Mouse (Mus musculus): ENCODE measurements at regions not wholly inside any gene's neighbourhood (a gene's known extent, or its start where the extent isn't known, plus 50 kb on each side); places are given as distances from the start of the nearest gene placed in this dataset.
A peak's percentile ranks its signal among the peaks of the same experiment; 100 is the strongest.

DNA sequence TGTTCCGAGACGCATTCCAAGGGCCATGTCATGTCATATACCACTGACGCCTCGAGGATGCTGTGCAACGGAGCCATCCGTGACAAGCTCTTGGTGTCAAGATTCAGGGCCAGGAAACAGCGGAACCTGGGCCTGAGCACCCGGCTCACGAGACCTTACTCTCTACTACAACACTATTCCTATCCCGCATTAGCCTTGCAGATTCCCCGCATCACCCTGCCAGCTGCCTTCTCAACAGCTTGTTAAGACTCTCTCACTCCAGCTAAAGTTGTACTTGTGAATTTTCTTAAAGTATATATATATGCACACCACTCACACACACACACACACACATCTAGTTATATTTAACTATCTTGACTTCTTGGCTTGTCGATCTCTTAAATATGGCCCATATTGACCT is 236.4 kb upstream of the Noct start:
- peaks cover 14% of the 10 kb centered on the region for H3K4me1 ChIP-seq (replicated peaks; ENCODE audit: control insufficient read depth, insufficient read depth, low read length)
- ATAC-seq (ENCODE audit: low read depth) = no peak
- no peaks in the 10 kb centered on the region for H3K9me3 ChIP-seq (ENCODE audit: control insufficient read depth, low read length)
- H3K36me3 ChIP-seq (ENCODE audit: control insufficient read depth, insufficient read depth, low read length) = no peaks in the 10 kb centered on the region
- H3K4me3 ChIP-seq (ENCODE audit: low read length) = no peak overlapping the region
- WGBS = 79% methylated on average over 12 of the region's 12 CpGs
- no peaks in the 10 kb centered on the region for H3K27me3 ChIP-seq (ENCODE audit: control insufficient read depth, insufficient read depth, low read depth, low read length)
- no peak overlapping the region for H3K9ac ChIP-seq (ENCODE audit: low read length)
- H3K27ac ChIP-seq (ENCODE audit: low read length) = no peak overlapping the region
- H3K4me2 ChIP-seq (ENCODE audit: low read depth, low read length) = no peak overlapping the region

DNA sequence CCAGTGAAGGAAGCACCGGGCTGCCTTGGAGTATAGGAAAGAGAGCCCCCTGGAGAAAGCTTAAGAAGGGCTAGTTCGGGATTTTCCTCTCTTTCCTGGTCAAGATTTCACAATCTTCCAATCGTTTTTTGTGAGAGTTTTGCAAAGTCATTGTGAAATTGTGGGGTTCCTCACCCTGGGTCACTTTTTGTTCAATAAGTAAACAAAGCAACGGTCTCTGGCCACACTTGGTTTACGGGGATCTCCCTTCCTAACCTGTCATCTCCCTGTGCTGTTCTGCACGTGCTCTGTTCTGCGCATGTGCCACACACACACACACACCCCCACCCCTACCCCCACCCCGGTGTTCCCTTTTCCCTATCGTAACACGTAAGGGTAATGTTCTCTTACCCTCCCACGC is 233.4 kb upstream of the Noct start:
- H3K4me2 ChIP-seq (ENCODE audit: low read depth, low read length) = no peak overlapping the region
- H3K9me3 ChIP-seq (ENCODE audit: control insufficient read depth, low read length) = no peaks in the 10 kb centered on the region
- H3K27ac ChIP-seq (ENCODE audit: low read length) = no peak overlapping the region
- H3K36me3 ChIP-seq (ENCODE audit: control insufficient read depth, insufficient read depth, low read length) = no peaks in the 10 kb centered on the region
- WGBS = 71% methylated on average over 11 of the region's 11 CpGs
- ATAC-seq (ENCODE audit: low read depth) = no peak
- H3K4me3 ChIP-seq (ENCODE audit: low read length) = no peak overlapping the region
- H3K9ac ChIP-seq (ENCODE audit: low read length) = no peak overlapping the region
- no peaks in the 10 kb centered on the region for H3K27me3 ChIP-seq (ENCODE audit: control insufficient read depth, insufficient read depth, low read depth, low read length)
- peaks cover 8% of the 10 kb centered on the region; the same call in 1 of the 2 replicates for H3K4me1 ChIP-seq (replicated peaks; ENCODE audit: control insufficient read depth, insufficient read depth, low read length)

DNA sequence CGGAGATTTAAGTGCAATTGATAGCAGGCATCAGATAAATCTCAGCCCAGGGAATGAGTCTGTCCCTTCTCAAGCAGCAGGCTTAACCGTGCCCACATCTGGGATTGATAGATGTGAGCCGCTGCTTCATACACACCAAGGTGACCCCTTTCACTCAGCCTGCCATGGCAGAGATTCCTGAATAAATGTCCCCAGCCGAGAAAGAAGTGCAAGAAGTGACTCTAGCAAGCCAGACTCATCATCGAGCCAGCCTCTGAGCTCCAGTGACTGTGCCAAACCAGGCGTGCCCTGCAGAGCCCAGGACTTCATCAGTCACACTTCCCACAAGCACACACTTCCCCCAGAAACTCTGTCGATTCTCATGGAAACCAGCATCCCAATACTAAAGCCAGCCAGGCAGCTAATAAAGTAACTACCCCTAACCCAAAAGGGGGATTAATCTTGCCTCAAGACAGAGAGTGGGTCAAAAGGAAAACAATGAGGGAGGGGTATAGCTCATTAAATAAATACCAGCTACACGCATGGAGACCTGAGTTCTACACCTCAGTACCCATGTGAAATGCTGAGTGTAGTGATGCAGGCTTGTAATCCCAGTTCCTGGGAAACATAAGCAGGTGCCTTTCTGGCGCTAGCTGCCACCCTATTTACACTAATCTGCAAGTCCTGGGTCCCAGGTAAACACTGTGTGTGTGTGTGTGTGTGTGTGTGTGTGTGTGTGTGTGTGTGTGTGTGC is 231.5 kb upstream of the Noct start:
- H3K27ac ChIP-seq (ENCODE audit: low read length) = no peak overlapping the region
- no peak overlapping the region for H3K9ac ChIP-seq (ENCODE audit: low read length)
- no peak for ATAC-seq (ENCODE audit: low read depth)

DNA sequence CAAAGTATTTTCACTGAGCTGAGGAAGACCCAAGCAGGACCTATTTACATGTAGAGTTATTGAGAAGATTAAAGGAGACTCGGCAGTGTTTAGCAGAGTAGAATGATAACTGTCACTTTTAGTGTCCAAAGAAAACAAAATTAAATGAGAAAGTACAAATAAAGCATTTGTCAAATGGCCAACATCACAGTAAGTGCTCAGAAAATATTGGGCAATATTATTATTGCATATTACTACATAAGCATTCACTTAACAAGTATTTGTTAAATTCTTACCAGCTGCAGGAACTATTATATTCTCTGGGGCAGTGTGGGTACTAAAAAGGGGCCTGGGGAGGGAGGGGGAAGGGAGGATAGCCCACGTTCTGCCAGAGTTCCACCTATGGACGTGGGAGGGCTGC is 224.5 kb upstream of the Noct start:
- ATAC-seq (ENCODE audit: low read depth) = peak; percentile 43
- H3K9ac ChIP-seq (ENCODE audit: low read length) = no peak overlapping the region
- no peak overlapping the region for H3K4me3 ChIP-seq (ENCODE audit: low read length)
- no peaks in the 10 kb centered on the region for H3K36me3 ChIP-seq (ENCODE audit: control insufficient read depth, insufficient read depth, low read length)
- H3K27me3 ChIP-seq (ENCODE audit: control insufficient read depth, insufficient read depth, low read depth, low read length) = no peaks in the 10 kb centered on the region
- 0 out of 2 replicates have a peak, but pooled peaks cover 2% of the 10 kb centered on the region for H3K4me1 ChIP-seq (replicated peaks; ENCODE audit: control insufficient read depth, insufficient read depth, low read length)
- H3K27ac ChIP-seq (ENCODE audit: low read length) = no peak overlapping the region
- WGBS = 42% methylated on average over 3 of the region's 3 CpGs
- H3K4me2 ChIP-seq (ENCODE audit: low read depth, low read length) = no peak overlapping the region
- H3K9me3 ChIP-seq (ENCODE audit: control insufficient read depth, low read length) = no peaks in the 10 kb centered on the region

More for the DNA sequence above, 231.5 kb upstream of the Noct start:
- Histone ChIP-seq H3K27me3 (ENCODE audit: control insufficient read depth, insufficient read depth, low read depth, low read length) (no peaks in the 10 kb centered on the region), H3K4me2 (ENCODE audit: low read depth, low read length) (no peak overlapping the region), H3K4me3 (ENCODE audit: low read length) (no peak overlapping the region), H3K4me1 (replicated peaks; ENCODE audit: control insufficient read depth, insufficient read depth, low read length) (peaks cover 8% of the 10 kb centered on the region; the same call in 1 of the 2 replicates), H3K9me3 (ENCODE audit: control insufficient read depth, low read length) (no peaks in the 10 kb centered on the region), H3K36me3 (ENCODE audit: control insufficient read depth, insufficient read depth, low read length) (no peaks in the 10 kb centered on the region)
- 43% methylated on average over 9 of the region's 9 CpGs for WGBS

DNA sequence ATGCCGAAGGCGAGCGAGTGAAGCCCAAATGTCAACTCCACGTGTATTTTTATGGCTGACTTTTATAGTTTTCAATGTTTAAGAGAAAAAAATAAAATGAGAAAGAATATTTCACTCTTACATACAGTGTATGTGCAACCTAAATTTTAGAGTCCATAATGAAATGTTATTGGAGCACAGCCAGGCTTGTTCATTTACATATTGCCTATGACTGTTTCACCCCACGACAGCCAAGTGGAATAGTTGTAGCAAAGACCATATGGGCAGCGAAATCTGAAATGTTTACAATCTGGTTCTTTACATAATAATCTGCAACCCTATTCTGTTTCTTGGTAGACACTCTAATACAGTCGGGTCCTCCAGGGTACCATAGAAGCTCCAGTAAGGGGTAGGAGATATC is 223.3 kb upstream of the Noct start:
- ATAC-seq (ENCODE audit: low read depth) = peak; percentile 56; the same call in 1 of the 2 replicates

DNA sequence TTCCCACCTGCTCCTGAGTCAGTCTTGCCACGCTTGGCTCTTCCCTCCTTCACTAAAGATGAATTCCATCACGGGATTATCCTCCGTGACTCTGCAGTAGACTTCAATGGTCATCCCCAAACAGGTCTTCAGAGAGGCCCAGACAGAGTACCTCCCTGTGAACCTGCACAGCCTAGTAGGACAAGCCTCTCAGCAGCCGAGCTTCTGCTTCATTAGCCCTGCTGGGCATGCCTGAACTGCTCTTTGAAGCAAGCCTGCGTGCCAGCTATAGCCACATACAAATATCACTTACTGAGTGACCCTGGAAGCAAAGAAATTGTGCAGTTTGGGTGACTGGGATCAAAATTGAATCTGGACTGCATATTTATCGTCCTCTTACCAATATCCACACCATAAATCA is 221.6 kb upstream of the Noct start:
- Histone ChIP-seq H3K4me1 (replicated peaks; ENCODE audit: control insufficient read depth, insufficient read depth, low read length) (peaks cover 7% of the 10 kb centered on the region; the same call in 1 of the 2 replicates), H3K4me3 (ENCODE audit: low read length) (no peak overlapping the region), H3K36me3 (ENCODE audit: control insufficient read depth, insufficient read depth, low read length) (no peaks in the 10 kb centered on the region), H3K27ac (ENCODE audit: low read length) (no peak overlapping the region), H3K27me3 (ENCODE audit: control insufficient read depth, insufficient read depth, low read depth, low read length) (no peaks in the 10 kb centered on the region), H3K9ac (ENCODE audit: low read length) (no peak overlapping the region), H3K9me3 (ENCODE audit: control insufficient read depth, low read length) (no peaks in the 10 kb centered on the region), H3K4me2 (ENCODE audit: low read depth, low read length) (no peak overlapping the region)
- WGBS = 78% methylated on average over 6 of the region's 6 CpGs
- ATAC-seq (ENCODE audit: low read depth) = no peak

More for the DNA sequence above, 223.3 kb upstream of the Noct start:
- H3K9me3 ChIP-seq (ENCODE audit: control insufficient read depth, low read length) = no peaks in the 10 kb centered on the region
- 0 out of 2 replicates have a peak, but pooled peaks cover 2% of the 10 kb centered on the region for H3K4me1 ChIP-seq (replicated peaks; ENCODE audit: control insufficient read depth, insufficient read depth, low read length)
- no peaks in the 10 kb centered on the region for H3K27me3 ChIP-seq (ENCODE audit: control insufficient read depth, insufficient read depth, low read depth, low read length)
- H3K4me3 ChIP-seq (ENCODE audit: low read length) = no peak overlapping the region
- no peaks in the 10 kb centered on the region for H3K36me3 ChIP-seq (ENCODE audit: control insufficient read depth, insufficient read depth, low read length)
- H3K27ac ChIP-seq (ENCODE audit: low read length) = no peak overlapping the region
- 77% methylated on average over 7 of the region's 7 CpGs for WGBS
- no peak overlapping the region for H3K4me2 ChIP-seq (ENCODE audit: low read depth, low read length)
- H3K9ac ChIP-seq (ENCODE audit: low read length) = no peak overlapping the region

DNA sequence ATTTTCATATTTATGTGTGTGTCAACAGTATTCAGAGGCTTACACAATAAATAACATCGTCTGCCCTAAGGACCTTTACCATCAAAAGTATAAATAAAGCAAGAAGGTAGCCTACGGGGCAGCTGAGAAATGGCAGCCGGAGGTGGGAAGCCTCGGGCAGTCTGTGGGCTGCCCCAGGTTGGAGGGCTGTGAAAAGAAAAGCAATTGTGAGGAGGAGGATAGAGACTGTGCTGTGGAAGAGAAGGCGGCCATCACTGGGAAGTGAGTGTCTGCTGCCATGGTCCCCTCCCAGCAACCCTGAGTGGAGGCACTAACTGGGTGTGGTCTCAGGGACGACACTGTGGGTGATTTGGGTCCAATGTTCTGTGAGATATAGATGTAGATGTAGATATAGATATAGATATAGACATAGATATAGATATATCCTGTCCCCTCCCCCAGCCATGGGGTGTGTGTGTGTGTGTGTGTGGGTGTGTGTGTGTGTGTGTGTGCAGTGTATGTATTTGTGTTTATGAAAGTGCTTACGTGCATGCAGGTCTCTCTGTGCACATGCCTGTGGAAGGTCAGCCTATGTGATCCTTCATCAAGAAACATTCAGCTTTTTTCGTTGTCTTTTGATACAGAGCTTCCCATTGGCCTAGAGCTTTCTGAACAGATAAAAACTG is 220.6 kb upstream of the Noct start:
- no peak for ATAC-seq (ENCODE audit: low read depth)
- no peaks in the 10 kb centered on the region for H3K36me3 ChIP-seq (ENCODE audit: control insufficient read depth, insufficient read depth, low read length)
- no peaks in the 10 kb centered on the region for H3K27me3 ChIP-seq (ENCODE audit: control insufficient read depth, insufficient read depth, low read depth, low read length)
- no peak overlapping the region for H3K4me3 ChIP-seq (ENCODE audit: low read length)
- 79% methylated on average over 8 of the region's 8 CpGs for WGBS
- H3K9ac ChIP-seq (ENCODE audit: low read length) = no peak overlapping the region
- H3K27ac ChIP-seq (ENCODE audit: low read length) = no peak overlapping the region
- H3K9me3 ChIP-seq (ENCODE audit: control insufficient read depth, low read length) = no peaks in the 10 kb centered on the region
- H3K4me1 ChIP-seq (replicated peaks; ENCODE audit: control insufficient read depth, insufficient read depth, low read length) = peaks cover 7% of the 10 kb centered on the region; the same call in 1 of the 2 replicates
- H3K4me2 ChIP-seq (ENCODE audit: low read depth, low read length) = no peak overlapping the region

DNA sequence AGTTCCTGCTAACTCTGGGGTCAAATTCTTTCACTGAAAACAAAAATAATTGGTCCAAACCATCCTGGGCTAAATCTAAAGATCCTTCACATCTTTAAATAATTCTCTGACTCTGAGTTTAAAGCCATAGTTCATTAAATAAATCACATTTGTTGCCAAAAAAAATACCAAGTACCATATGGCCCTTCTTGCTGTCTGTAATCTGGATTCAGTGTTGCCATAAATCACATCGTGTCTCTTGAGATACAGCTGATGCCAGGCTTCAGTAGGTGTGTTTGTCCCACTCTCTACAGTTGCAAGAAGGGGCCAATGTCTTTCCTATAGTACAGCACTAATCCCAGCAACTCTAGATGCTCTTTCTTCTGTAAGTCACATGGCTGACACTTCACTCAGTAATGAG is 220.0 kb upstream of the Noct start:
- ATAC-seq (ENCODE audit: low read depth) = no peak
- peaks cover 7% of the 10 kb centered on the region; the same call in 1 of the 2 replicates for H3K4me1 ChIP-seq (replicated peaks; ENCODE audit: control insufficient read depth, insufficient read depth, low read length)
- H3K4me2 ChIP-seq (ENCODE audit: low read depth, low read length) = no peak overlapping the region
- 64% methylated on average over 1 of the region's 1 CpGs for WGBS
- H3K36me3 ChIP-seq (ENCODE audit: control insufficient read depth, insufficient read depth, low read length) = no peaks in the 10 kb centered on the region
- no peaks in the 10 kb centered on the region for H3K27me3 ChIP-seq (ENCODE audit: control insufficient read depth, insufficient read depth, low read depth, low read length)
- H3K9ac ChIP-seq (ENCODE audit: low read length) = no peak overlapping the region
- no peak overlapping the region for H3K27ac ChIP-seq (ENCODE audit: low read length)
- H3K4me3 ChIP-seq (ENCODE audit: low read length) = no peak overlapping the region
- H3K9me3 ChIP-seq (ENCODE audit: control insufficient read depth, low read length) = no peaks in the 10 kb centered on the region

DNA sequence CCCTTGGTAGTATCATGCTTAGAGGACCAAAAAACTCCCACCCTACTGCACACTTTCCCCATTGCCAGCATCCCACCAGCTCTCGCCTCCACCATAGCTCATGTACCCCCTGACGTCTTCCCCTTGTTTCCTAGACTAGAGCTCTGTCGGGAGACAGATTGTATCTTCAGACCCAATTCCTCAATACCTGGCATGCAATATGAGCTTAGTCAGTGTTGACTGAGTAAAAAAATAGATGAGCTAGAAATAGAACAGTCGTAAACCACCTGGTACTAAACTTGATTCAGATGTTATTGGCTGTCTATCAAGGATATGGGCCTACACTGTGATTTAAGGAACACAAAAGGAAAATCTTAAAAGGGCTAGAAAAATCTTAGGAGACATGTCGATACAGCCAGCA is 215.1 kb upstream of the Noct start:
- Histone ChIP-seq H3K9ac (ENCODE audit: low read length) (no peak overlapping the region), H3K27ac (ENCODE audit: low read length) (no peak overlapping the region), H3K4me1 (replicated peaks; ENCODE audit: control insufficient read depth, insufficient read depth, low read length) (peaks cover 5% of the 10 kb centered on the region; the same call in 1 of the 2 replicates), H3K4me2 (ENCODE audit: low read depth, low read length) (no peak overlapping the region), H3K9me3 (ENCODE audit: control insufficient read depth, low read length) (no peaks in the 10 kb centered on the region), H3K36me3 (ENCODE audit: control insufficient read depth, insufficient read depth, low read length) (no peaks in the 10 kb centered on the region), H3K27me3 (ENCODE audit: control insufficient read depth, insufficient read depth, low read depth, low read length) (no peaks in the 10 kb centered on the region), H3K4me3 (ENCODE audit: low read length) (no peak overlapping the region)
- ATAC-seq (ENCODE audit: low read depth) = no peak
- WGBS = 81% methylated on average over 5 of the region's 5 CpGs
